Mouse (Mus musculus): Measurements from ENCODE around the gene Tns2. TPM values are rescaled to one million over a fixed set of nuclear protein-coding genes. Genes with fewer than 3 reads are reported as not detected.
A peak's percentile ranks its signal among the peaks of the same experiment; 100 is the strongest.

Tns2 gene
- polyA plus RNA-seq, 1 experiment from 2014 or later: 25.0 TPM

GRCm38 (mm10) chr15:102118591-102118990 is 18.4 kb downstream of the Tns2 start:
- H3K36me3 ChIP-seq (ENCODE audit: control insufficient read depth, insufficient read depth, low read length): peaks cover 14% of the 10 kb centered on the region
- WGBS (ENCODE audit: insufficient replicate concordance): 82% methylated on average over 4 of the region's 4 CpGs
- no peak for ATAC-seq (replicated peaks; ENCODE audit: insufficient number of reproducible peaks, low FRiP score, low TSS enrichment)

GRCm38 (mm10) chr15:102119121-102119830 is 19.1 kb downstream of the Tns2 start:
- H3K27me3 ChIP-seq (ENCODE audit: control insufficient read depth, insufficient read depth, low read length): no peaks in the 10 kb centered on the region
- H3K9me3 ChIP-seq (replicated peaks; ENCODE audit: control insufficient read depth, low read length): no peaks in the 10 kb centered on the region
- no peak overlapping the region for H3K27ac ChIP-seq (ENCODE audit: low read depth, low read length)
- peaks cover 13% of the 10 kb centered on the region for H3K36me3 ChIP-seq (ENCODE audit: control insufficient read depth, insufficient read depth, low read length)
- ATAC-seq (replicated peaks; ENCODE audit: insufficient number of reproducible peaks, low FRiP score, low TSS enrichment): no peak
- no peak overlapping the region for H3K4me2 ChIP-seq
- WGBS (ENCODE audit: insufficient replicate concordance): 72% methylated on average over 8 of the region's 8 CpGs
- no peak overlapping the region for H3K9ac ChIP-seq (ENCODE audit: low read depth, low read length)
- no peaks in the 10 kb centered on the region; the same call in 1 of the 2 replicates for H3K4me1 ChIP-seq (ENCODE audit: control insufficient read depth, insufficient read depth, low read length)
- no peak overlapping the region for H3K4me3 ChIP-seq (ENCODE audit: low read depth, low read length)

More at GRCm38 (mm10) chr15:102118591-102118990, 18.4 kb downstream of the Tns2 start:
- no peaks in the 10 kb centered on the region for H3K9me3 ChIP-seq (replicated peaks; ENCODE audit: control insufficient read depth, low read length)
- H3K9ac ChIP-seq (ENCODE audit: low read depth, low read length): no peak overlapping the region
- H3K27ac ChIP-seq (ENCODE audit: low read depth, low read length): no peak overlapping the region
- no peaks in the 10 kb centered on the region; the same call in 1 of the 2 replicates for H3K4me1 ChIP-seq (ENCODE audit: control insufficient read depth, insufficient read depth, low read length)
- no peak overlapping the region for H3K4me3 ChIP-seq (ENCODE audit: low read depth, low read length)
- H3K27me3 ChIP-seq (ENCODE audit: control insufficient read depth, insufficient read depth, low read length): no peaks in the 10 kb centered on the region
- H3K4me2 ChIP-seq: no peak overlapping the region

- no peak overlapping the region for H3K27ac ChIP-seq (ENCODE audit: low read depth, low read length)
- H3K9me3 ChIP-seq (replicated peaks; ENCODE audit: control insufficient read depth, low read length): no peaks in the 10 kb centered on the region
- H3K36me3 ChIP-seq (ENCODE audit: control insufficient read depth, insufficient read depth, low read length): peaks cover 13% of the 10 kb centered on the region
- no peak overlapping the region for H3K4me3 ChIP-seq (ENCODE audit: low read depth, low read length)
- no peaks in the 10 kb centered on the region; the same call in 1 of the 2 replicates for H3K4me1 ChIP-seq (ENCODE audit: control insufficient read depth, insufficient read depth, low read length)
- H3K27me3 ChIP-seq (ENCODE audit: control insufficient read depth, insufficient read depth, low read length): no peaks in the 10 kb centered on the region
- H3K4me2 ChIP-seq: no peak overlapping the region
- no peak overlapping the region for H3K9ac ChIP-seq (ENCODE audit: low read depth, low read length)
- 79% methylated on average over 2 of the region's 2 CpGs for WGBS (ENCODE audit: insufficient replicate concordance)
- no peak for ATAC-seq (replicated peaks; ENCODE audit: insufficient number of reproducible peaks, low FRiP score, low TSS enrichment)
Observed at GRCm38 (mm10) chr15:102119831-102120170, 19.6 kb downstream of the Tns2 start.

GRCm38 (mm10) chr15:102120530-102120929 is 20.3 kb downstream of the Tns2 start:
- no peaks in the 10 kb centered on the region; the same call in 1 of the 2 replicates for H3K4me1 ChIP-seq (ENCODE audit: control insufficient read depth, insufficient read depth, low read length)
- no peaks in the 10 kb centered on the region for H3K27me3 ChIP-seq (ENCODE audit: control insufficient read depth, insufficient read depth, low read length)
- H3K27ac ChIP-seq (ENCODE audit: low read depth, low read length): no peak overlapping the region
- 74% methylated on average over 5 of the region's 5 CpGs for WGBS (ENCODE audit: insufficient replicate concordance)
- H3K36me3 ChIP-seq (ENCODE audit: control insufficient read depth, insufficient read depth, low read length): peaks cover 13% of the 10 kb centered on the region
- H3K9me3 ChIP-seq (replicated peaks; ENCODE audit: control insufficient read depth, low read length): no peaks in the 10 kb centered on the region
- no peak overlapping the region for H3K4me3 ChIP-seq (ENCODE audit: low read depth, low read length)
- H3K9ac ChIP-seq (ENCODE audit: low read depth, low read length): no peak overlapping the region
- no peak overlapping the region for H3K4me2 ChIP-seq
- ATAC-seq (replicated peaks; ENCODE audit: insufficient number of reproducible peaks, low FRiP score, low TSS enrichment): no peak

- peak overlapping the region; percentile 18 for H3K27ac ChIP-seq (ENCODE audit: low read depth, low read length)
Observed at GRCm38 (mm10) chr15:102126303-102126702, 26.1 kb downstream of the Tns2 start.

GRCm38 (mm10) chr15:102133314-102133713 is 33.1 kb downstream of the Tns2 start:
- Histone ChIP-seq H3K9ac (ENCODE audit: low read depth, low read length) (no peak overlapping the region), H3K4me3 (ENCODE audit: low read depth, low read length) (no peak overlapping the region), H3K27ac (ENCODE audit: low read depth, low read length) (no peak overlapping the region), H3K4me1 (ENCODE audit: control insufficient read depth, insufficient read depth, low read length) (peaks cover 7% of the 10 kb centered on the region), H3K27me3 (ENCODE audit: control insufficient read depth, insufficient read depth, low read length) (no peaks in the 10 kb centered on the region), H3K9me3 (replicated peaks; ENCODE audit: control insufficient read depth, low read length) (no peaks in the 10 kb centered on the region), H3K4me2 (no peak overlapping the region), H3K36me3 (ENCODE audit: control insufficient read depth, insufficient read depth, low read length) (peaks cover 15% of the 10 kb centered on the region)
- no peak for ATAC-seq (replicated peaks; ENCODE audit: insufficient number of reproducible peaks, low FRiP score, low TSS enrichment)
- 85% methylated on average over 9 of the region's 9 CpGs for WGBS (ENCODE audit: insufficient replicate concordance)

More at GRCm38 (mm10) chr15:102126303-102126702, 26.1 kb downstream of the Tns2 start:
- H3K27me3 ChIP-seq (ENCODE audit: control insufficient read depth, insufficient read depth, low read length): no peaks in the 10 kb centered on the region
- H3K36me3 ChIP-seq (ENCODE audit: control insufficient read depth, insufficient read depth, low read length): peaks cover 17% of the 10 kb centered on the region
- peaks cover 10% of the 10 kb centered on the region for H3K4me1 ChIP-seq (ENCODE audit: control insufficient read depth, insufficient read depth, low read length)
- H3K4me3 ChIP-seq (ENCODE audit: low read depth, low read length): no peak overlapping the region
- ATAC-seq (replicated peaks; ENCODE audit: insufficient number of reproducible peaks, low FRiP score, low TSS enrichment): peak; percentile 46; the same call in 1 of the 2 replicates
- H3K9ac ChIP-seq (ENCODE audit: low read depth, low read length): no peak overlapping the region; the same call in 1 of the 2 replicates
- WGBS (ENCODE audit: insufficient replicate concordance): 66% methylated on average over 2 of the region's 2 CpGs
- no peaks in the 10 kb centered on the region for H3K9me3 ChIP-seq (replicated peaks; ENCODE audit: control insufficient read depth, low read length)
- H3K4me2 ChIP-seq: no peak overlapping the region

GRCm38 (mm10) chr15:102134709-102135108 is 34.5 kb downstream of the Tns2 start:
- ATAC-seq (replicated peaks; ENCODE audit: insufficient number of reproducible peaks, low FRiP score, low TSS enrichment): no peak
- Histone ChIP-seq H3K4me1 (ENCODE audit: control insufficient read depth, insufficient read depth, low read length) (peaks cover 7% of the 10 kb centered on the region), H3K4me2 (peak overlapping the region; percentile 93; the same call in 1 of the 2 replicates), H3K27me3 (ENCODE audit: control insufficient read depth, insufficient read depth, low read length) (no peaks in the 10 kb centered on the region), H3K9ac (ENCODE audit: low read depth, low read length) (peak overlapping the region; percentile 78; the same call in 1 of the 2 replicates), H3K27ac (ENCODE audit: low read depth, low read length) (no peak overlapping the region), H3K4me3 (ENCODE audit: low read depth, low read length) (no peak overlapping the region), H3K36me3 (ENCODE audit: control insufficient read depth, insufficient read depth, low read length) (peaks cover 9% of the 10 kb centered on the region), H3K9me3 (replicated peaks; ENCODE audit: control insufficient read depth, low read length) (no peaks in the 10 kb centered on the region)
- 86% methylated on average over 2 of the region's 2 CpGs for WGBS (ENCODE audit: insufficient replicate concordance)

GRCm38 (mm10) chr15:102135522-102136128 is 35.4 kb downstream of the Tns2 start:
- no peaks in the 10 kb centered on the region for H3K27me3 ChIP-seq (ENCODE audit: control insufficient read depth, insufficient read depth, low read length)
- WGBS (ENCODE audit: insufficient replicate concordance): 3% methylated on average over 31 of the region's 35 CpGs
- peak; percentile 67 for ATAC-seq (replicated peaks; ENCODE audit: insufficient number of reproducible peaks, low FRiP score, low TSS enrichment)
- peak overlapping the region; percentile 80 for H3K4me3 ChIP-seq (ENCODE audit: low read depth, low read length)
- H3K9ac ChIP-seq (ENCODE audit: low read depth, low read length): peak overlapping the region; percentile 78
- no peaks in the 10 kb centered on the region for H3K9me3 ChIP-seq (replicated peaks; ENCODE audit: control insufficient read depth, low read length)
- peak overlapping the region; percentile 73 for H3K27ac ChIP-seq (ENCODE audit: low read depth, low read length)
- H3K4me1 ChIP-seq (ENCODE audit: control insufficient read depth, insufficient read depth, low read length): peaks cover 7% of the 10 kb centered on the region
- H3K36me3 ChIP-seq (ENCODE audit: control insufficient read depth, insufficient read depth, low read length): peaks cover 5% of the 10 kb centered on the region
- peak overlapping the region; percentile 93 for H3K4me2 ChIP-seq
